Mouse (Mus musculus): ENCODE data around the gene Svopl.

The Svopl gene

GRCm38 (mm10) chr6:38046838-38047237, at the start of gene Svopl:
Gene Svopl, minus strand, starts transcription at chr6:38046996.
- no peak for DNase-seq (ENCODE audit: low spot score)

- no peak for DNase-seq (ENCODE audit: low spot score)
Observed at GRCm38 (mm10) chr6:38094701-38095100, 47.9 kb upstream of the Svopl start.

GRCm38 (mm10) chr6:38092539-38092938, 45.7 kb upstream of the Svopl start:
- no peak for DNase-seq (ENCODE audit: low spot score)

DNA sequence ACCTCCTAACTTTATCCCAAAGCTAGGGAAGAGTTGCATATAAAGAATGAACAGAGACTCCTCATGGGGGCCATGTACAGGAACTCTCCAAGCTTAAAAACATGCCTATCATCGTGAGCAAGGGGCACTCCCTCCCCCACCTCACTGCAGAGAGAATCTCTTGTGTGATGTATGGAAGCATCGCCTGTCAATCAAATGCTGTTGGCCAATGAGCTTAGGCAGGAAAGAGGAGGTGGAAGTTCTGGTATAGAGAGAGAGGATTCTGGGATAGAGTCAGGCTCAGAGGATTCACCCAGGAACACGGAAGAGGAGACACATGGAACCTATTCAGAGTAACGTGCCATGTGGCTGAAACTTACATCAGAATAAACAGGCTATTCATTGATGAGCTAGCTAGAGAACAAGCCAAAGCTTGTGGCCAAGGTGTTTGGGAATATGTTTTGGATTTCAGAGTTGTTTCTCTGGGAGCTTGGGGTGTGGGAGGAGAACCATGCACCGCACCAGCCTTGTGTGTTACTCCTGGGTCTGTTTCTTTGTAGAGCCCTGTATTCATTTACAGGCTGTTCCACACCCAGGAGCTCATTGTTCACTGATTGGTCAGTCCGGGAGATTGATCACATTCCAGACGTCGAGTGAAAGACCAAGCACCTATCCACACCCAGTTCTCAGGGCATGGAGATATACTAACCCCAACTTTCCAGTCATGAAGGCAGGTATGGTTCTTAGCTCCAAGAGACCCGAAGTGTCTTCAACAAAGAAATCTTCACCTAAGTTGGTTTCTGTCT, 40.6 kb upstream of the Svopl start:
- no peak for DNase-seq (ENCODE audit: low spot score)

DNA sequence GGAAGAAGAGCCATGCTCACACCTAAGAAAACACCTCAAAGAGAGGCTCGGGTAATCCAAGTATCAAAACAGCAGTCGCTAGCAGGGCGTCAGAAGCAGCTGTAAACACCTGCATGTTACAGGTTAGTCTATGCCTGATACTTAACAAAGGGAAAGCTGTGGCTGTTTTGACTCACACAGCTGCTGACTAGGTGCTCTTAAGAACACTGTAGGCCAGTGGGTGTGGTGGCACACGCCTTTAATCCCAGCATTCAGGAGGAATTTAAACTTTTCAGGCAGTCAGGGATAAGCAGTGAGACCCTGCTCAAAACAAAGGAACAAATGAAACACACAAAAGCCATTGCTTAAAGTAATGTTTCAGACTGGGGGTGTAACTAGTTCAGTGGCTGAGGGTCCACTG, 36.4 kb upstream of the Svopl start:
- DNase-seq (ENCODE audit: low spot score): no peak

DNA sequence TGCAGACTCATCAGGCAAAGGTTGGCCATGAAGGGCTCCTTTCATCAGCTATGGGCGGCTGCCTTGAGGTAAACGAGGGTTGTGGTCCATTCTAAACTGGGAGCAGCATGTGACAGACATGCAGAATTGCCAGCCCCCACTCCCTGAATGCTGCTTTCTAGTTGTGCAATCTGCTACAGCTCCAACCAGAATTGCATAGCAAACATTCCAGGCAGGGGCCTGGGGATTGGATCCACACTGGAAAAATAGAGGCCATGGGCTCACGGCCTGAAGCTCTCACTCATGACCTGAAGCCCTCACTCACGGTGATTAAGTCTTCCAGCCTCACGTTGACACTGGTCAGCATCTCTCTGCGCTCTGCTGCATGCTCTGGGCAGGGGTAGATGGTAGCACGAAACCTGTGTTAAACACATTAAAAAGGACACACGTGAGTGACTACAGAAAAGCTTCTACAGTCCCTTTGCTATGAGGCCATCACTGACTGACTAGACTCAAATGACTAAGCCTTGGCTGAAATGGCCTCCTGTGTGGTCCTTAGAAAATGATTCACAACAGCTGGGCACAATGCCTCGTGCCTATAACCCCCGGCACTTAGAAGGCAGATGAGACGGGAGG, 35.0 kb upstream of the Svopl start:
- no peak for DNase-seq (ENCODE audit: low spot score)

- no peak for DNase-seq (ENCODE audit: low spot score)
Observed at GRCm38 (mm10) chr6:38080364-38080763, 33.6 kb upstream of the Svopl start.

DNA sequence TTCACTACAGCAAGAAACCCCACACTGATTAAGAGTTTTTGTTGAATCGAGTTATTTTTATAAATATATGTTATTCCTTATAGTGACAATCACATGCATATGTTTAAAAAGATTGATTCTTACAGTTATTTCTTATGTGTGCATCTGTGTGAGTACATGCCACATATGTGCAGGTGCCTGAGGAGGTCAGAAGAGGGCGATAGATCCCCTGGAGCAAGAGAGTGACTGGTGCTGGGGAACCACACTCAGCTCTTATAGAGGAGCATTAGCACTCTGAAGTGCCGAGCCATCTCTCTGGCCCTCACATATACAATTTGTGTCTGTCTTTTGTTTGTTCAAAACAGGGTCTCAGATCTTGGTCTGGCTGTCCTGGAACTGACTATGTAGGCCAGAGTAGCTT, 26.8 kb upstream of the Svopl start:
- DNase-seq (ENCODE audit: low spot score): no peak

DNA sequence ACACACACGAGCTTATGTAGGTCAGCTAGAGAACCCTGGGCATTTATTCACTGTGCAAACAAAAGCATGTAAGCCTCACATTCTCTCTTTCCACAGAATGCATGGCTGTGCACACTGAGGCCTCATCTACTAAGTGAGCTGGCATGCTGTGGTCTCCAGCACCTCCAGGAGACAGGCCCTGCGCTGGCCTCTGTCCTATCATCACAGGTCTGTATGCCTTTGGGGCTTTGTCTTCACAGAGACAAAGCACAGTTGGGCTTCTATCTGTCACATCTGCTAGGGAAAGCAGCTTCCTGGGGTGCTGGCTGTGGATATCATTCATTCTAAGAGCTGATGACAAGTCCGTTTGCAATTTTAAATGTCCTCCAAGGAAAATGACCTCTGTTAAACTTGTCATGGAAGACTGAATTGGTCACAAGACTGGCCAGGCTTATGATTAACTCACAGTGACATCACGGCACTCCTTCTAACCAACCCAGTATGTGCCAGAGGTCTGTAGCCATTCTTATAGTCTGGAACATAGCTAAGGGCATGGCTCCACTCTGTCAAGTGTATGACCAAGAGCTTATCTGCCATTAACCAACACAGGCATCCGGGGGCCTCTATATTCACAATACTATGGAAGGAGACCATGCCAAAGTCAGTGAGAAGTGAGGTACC, 25.5 kb upstream of the Svopl start:
- no peak for DNase-seq (ENCODE audit: low spot score)

- no peak for DNase-seq (ENCODE audit: low spot score)
Observed at GRCm38 (mm10) chr6:38071256-38071655, 24.5 kb upstream of the Svopl start.

DNA sequence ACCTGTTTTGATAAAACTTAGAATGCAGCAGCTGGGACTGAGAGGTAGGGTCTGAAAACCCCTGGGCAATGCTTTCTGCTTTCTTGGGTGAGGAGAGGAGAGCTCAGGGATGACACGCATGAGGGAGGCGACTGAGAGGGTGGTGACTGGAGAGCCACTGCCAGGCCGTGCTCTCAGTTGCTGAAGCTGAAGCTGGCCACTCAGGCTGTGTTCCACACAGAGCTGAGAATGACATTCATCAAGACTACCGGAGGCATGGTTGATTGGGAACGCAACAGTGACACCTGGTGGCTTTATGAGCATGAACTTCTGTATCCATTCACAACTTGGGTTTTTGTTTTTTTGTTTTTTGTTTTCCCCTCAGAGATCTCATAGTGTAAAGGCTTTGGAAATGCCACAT, 19.4 kb upstream of the Svopl start:
- DNase-seq (ENCODE audit: low spot score): peak; percentile 82

DNA sequence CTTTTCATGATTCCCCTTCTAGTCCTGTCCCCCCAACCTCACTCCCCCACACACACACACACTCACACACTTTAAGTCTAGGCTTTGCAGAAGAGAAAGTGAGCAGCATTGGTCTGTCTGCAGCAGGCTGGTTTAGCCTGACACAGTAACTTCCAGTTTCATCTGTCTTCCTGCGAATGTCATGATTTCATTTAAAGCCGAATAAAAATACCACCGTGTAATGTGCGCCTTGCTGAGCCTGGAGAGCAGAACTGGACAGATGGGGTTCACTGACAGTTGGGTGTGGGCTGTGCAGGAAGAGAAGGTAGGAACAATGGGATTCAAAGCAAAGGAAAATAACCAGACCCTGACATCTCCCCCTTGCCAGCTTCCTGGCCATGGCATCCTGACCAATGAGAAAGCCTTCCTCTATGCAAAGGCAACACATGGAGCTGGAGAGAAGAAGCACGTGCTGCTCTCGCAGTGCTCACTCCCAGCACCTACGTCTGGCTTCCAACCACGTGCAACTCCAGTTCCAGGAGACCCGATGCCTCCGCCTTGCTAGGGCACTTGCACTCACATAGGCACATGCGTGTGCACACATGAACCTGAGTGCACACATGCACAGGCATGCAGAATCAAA, 18.8 kb upstream of the Svopl start:
- no peak for DNase-seq (ENCODE audit: low spot score)

GRCm38 (mm10) chr6:38065122-38065500, 18.3 kb upstream of the Svopl start:
- DNase-seq (ENCODE audit: low spot score): no peak

GRCm38 (mm10) chr6:38064621-38065020, 17.8 kb upstream of the Svopl start:
- DNase-seq (ENCODE audit: low spot score): no peak

DNA sequence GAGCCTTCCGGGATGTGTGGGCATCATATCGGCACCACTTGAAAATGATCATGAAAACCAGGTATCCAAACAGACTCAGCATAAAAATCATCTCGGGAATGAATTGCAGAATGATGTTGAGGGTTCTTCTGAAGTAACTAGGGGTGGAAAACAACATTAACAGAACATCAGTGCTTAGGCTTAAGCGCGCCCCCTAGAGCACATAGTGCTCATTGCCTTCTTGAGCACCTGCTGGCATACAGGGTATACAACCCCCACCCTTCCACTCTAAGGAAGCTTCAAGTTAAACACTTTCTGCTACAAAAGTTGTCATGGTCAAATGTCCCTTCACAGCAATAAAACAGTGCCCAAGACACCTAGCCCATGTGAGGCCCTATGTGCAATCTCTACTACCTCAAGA, 12.0 kb upstream of the Svopl start:
- DNase-seq (ENCODE audit: low spot score): no peak

- DNase-seq (ENCODE audit: low spot score): no peak
Observed at GRCm38 (mm10) chr6:38055471-38056330, 8.9 kb upstream of the Svopl start.

- DNase-seq (ENCODE audit: low spot score): no peak
Observed at GRCm38 (mm10) chr6:38049601-38050000, 2.8 kb upstream of the Svopl start.

DNA sequence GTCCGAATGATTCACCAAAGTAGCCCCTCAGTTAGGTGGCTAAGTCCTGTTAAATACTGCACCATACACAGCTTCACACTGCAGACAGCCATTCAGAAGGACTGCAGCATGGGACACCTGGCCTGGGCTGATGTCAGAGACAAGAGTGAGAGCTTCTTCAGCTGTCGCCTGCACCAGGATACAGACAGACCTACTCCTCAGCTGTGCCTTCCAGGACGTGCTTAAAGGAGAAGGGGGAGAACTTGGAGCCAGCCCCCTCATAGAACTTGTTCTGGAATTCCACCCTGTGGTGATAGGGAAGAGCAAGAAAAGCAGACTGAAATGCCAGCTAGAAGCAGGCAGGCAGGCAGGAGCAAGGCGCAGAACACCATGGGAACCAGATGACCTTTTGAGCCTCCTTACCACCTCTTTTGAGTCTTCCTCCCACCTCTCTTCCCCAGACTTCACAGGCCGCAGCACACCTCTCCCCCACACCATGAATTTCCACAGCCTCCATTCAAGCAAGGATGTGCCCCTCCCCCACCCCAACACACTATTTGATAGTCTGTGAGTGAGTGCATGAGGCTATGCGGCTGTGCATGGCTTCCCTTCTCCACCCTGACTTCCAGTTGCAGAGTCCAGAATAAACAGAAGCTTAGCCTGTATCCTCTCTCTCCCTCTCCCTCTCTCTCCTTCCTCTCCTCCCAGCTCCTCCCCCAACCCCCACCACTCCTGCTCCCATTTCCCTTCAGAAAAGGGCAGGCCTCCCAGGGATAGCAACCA, 2.2 kb upstream of the Svopl start:
- DNase-seq (ENCODE audit: low spot score): no peak

GRCm38 (mm10) chr6:38048003-38048402, 1.2 kb upstream of the Svopl start:
- no peak for DNase-seq (ENCODE audit: low spot score)

DNA sequence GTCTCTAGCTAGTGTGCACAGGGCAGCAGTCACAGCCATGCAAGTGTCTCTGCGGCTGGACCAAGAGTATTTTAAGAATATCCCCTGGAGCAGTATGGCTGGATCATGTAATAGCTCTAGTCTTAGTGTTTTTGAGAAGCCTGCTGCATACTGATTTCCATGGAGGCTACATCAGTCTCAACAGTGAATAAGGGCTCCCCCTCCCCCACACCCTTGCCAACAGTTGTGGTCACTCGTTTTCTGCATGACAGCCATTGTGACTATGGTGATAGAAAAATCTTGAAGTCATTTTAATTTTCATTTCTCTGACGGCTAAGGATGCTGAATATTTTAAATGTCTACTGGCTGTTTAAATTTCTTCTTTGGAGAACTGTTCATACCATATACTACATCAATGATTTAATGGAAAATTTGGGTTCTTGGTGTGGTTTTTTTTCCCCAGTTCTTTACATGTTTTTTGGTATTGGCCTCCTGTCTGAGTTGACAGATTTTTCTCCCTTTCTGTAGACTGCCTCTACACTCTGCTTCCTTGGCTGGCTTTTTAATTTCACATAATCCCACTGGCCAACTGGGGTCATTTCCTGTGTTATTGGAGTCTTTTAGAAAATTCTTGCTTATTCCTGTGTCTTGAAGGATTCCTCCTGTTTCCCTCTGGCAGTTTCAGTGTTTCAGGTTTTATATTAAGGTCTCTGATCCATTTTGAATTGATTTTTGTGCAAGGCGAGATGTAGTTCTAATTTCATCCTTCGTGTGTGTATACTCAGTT, 13.8 kb downstream of the Svopl start:
- no peak for DNase-seq (ENCODE audit: low spot score)

Measured in MN1 (cell line).